Mouse (Mus musculus) adipocyte (in vitro differentiated cells): ENCODE measurements around the gene Fau.

ENCODE experiments used
- DNase-seq: peaks from one replicate; pipeline ENCODE4 v3.0.0-alpha.2; 2016; ENCODE audit warnings: low spot score

Fau gene

DNA sequence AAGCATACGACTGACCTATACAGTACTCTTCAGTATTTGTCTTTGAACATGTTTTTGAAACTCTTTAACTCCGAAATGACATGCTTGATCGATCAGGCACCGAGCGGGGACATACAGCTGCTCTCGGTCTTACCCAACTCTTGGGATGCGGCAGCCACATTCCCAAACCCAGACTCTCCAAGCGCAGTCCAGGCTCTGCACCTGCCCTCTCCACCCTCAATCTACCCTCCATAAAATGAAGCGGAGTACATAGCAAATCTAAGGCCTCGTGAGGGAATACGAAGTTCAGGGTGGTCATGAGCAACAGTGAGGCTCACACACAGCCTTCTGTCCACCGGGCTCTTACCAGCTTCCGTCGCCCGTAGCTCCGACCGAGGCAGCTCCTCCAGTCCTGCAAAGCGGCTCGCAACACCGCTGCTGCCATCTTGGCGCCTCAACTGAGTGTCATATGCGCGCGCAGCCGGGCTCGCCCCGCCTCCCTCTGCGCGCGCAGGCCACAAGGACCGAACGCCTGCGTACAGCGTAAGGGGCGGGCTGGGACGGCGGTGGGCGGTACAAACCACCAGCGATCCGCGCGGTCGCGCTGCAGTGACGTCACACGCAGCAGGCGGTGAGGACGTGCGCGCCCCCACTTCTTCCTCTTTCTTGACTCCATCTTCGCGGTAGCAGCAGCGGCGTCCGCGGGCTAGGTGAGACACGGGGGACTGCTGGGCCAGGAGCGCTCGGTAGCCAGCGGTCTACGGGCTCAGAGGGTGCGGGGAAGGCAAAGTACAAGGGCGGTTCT, at the start of gene Fau, which contains the start of gene Mrpl49:
TSS of gene Fau (plus strand) at position 532 of the 784 bp plus-strand sequence.
TSS of gene Mrpl49 (minus strand) at position 473 of the 784 bp plus-strand sequence.
- peak; percentile 98 for DNase-seq

DNA sequence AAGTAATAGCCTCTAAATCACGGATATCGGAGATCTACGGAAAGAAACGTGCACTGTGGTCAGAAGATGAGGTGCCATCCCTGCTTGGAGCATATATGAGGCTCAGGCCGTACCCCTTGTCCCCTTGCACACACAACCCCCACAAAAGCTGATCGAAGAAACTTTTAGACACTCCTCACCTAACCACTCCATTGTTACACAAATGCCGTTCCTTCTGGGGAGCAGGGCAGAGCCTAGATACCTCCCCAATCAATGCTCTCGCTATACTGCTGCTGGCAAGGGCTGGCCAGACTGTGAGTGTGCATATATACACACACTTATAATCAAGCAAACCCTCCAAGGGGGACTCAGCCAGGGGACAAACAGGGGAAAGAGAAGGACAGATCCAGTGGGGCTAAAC, 48.5 kb upstream of the Fau start:
- DNase-seq, result no peak

DNA sequence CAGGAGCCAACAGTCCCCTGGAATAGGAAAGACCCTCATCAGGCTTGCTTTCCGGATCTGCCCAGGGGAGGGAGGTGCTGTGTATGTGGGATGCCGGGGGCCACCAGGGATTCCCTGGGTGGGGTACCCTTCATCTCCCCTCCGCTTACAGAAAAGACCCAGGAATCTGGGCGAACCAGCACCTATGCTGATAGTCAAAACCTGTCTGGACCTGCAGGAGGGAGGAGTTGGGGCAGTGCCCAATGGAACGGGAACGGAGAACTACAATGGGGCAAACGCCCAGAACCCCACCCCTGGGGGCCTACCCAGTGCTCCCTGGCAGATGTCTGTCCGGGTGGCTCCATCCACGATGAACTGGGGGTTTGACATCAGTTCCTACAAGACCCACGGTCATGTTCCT, 44.0 kb upstream of the Fau start:
- DNase-seq, result no peak

DNA sequence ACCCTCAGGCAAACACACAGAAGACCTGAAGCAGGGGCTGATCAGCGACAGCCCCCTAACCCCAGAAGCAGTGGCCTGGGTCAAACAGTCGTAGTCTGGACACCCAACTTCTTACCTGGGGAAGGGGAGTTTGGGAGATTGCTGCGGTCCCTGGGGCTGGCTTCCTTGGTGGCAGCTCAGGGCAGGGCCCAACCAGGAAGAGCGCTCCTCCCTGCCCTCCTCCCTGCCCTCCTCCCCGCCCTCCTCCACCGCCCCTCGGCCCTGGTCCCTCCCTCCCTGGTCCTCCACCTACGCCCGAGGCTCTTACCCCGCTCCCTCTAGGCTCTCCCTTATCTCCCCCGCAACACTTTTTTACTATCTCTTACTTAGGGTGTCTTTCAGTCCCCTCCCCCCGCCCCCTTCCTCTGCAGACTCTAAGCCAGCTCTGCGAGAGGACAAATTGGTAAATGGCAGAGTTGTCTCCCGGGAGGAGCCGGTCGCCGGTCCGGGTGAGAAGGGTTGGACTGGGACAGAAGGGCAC, 42.6 kb upstream of the Fau start:
- peak; percentile 78 for DNase-seq

DNA sequence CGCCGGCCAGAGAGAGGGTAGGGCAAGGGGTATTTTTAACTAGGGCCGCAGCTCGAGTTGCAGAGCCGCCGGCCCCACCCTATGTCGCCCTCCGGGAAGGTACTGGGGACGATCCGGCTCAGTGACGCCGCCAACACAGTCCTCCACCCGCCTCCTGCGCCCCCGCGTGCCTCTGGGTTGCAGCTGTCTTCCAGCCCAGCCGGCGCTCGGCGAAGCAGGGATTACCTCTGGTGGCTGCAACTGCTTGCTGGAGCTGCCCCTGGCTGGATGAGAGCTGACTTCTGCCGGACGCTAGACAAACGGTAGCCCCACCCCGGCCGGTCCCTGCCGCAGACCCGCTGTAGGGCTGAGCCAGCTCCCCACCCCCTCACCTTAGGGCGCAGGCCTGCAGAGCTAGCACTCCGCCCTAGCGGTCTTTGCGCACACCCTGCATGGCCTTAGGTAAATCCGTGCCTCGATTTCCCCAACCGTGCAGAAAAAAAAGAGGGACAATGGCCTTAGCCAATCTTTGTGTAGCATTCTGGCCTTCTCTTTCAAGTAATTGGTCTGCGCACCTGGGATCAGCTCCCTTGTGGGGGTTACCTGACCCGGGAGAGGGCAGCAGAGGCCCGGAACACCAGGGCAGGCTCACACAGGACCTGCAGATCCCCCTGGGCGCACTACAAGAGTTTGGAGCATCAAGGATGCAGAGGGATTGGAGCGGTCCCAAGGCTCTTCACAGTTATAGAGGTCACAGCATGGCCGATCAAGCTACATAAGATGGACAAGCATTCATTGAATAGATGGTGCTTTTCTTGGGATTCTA, 41.9 kb upstream of the Fau start, which contains the start of gene Capn1:
TSS of gene Capn1 (minus strand) at position 387 of the 805 bp plus-strand sequence.
- no peak for DNase-seq

DNA sequence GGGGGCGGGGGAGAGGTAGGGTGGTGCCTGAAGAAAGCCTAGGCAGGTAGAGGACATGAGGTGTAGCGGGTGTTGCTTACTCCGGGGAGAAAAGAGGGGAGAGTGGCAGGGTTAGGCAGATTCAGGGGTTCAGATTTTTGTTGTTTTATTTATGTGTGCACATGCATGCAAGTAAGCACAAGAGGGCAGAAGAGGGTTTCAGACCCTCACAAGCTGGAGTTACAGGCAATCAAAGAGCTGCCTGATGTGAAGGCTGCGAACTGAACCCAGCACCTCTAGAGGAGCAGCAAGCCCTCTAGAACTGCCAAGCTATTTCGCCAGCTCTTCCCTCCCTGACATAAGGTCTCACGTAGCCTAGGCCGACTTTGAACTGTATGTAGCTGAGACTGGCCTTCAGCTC, 41.1 kb upstream of the Fau start:
- peak; percentile 57 for DNase-seq

DNA sequence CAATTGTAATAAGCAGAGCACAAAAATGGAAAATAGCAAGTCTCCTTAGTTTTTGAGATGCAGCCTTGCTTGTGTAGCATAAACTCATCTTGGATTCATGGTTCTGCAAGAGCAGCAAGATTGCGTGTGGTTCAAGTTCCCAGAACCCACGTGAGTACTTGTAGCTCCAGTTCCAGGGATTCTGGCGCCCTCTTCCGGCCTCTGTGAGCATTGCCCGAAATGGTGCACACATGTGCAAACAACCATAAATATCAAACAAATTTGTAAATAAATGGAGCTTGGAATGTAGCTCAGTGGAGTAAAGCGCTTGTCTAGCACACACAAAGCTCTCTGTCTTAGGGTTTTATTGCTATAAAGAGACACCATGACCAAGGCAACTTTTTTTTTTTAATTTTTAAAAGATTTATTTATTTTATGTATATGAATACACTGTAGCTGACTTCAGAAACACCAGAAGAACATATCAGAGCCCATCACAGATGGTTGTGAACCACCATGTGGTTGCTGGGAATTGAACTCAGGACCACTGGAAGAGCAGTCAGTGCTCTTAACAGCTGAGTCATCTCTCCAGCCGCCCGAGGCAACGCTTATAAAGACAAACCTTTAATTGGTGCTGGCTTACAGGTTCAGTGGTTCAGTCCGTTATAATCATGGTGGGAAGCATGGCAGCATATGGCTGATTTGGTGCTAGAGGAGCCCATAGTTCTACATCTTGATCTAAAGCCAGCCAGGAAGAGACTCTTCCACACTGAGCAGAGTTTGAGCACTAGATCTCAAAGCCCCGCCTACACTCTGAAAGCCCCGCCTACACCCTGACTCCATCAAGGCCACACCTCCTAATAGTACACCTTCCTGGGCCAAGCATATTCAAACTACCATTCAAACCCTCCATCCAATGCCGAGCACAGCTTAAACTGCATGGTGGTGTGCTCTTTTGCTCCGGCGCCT, 39.2 kb upstream of the Fau start:
- peak; percentile 94 for DNase-seq

DNA sequence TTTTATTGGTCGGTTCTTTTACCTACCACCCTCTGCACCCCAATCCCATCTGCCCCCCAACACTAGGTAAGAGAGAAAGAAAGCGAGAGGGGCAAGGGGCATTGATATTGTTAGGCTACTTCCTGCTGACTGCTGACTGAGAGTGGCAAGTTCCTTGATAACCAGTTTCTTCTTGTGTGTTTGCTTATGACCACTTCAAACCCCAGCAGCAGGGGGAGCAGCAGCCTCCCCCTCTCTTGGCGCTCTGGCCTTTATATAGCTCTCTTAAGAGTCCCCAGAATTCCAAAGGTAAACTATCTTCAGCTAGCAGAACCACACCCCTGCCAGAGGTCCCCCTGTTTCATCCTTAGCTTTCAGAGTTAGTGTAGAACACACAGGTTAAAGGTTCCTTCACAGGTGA, 37.4 kb upstream of the Fau start:
- no peak for DNase-seq

DNA sequence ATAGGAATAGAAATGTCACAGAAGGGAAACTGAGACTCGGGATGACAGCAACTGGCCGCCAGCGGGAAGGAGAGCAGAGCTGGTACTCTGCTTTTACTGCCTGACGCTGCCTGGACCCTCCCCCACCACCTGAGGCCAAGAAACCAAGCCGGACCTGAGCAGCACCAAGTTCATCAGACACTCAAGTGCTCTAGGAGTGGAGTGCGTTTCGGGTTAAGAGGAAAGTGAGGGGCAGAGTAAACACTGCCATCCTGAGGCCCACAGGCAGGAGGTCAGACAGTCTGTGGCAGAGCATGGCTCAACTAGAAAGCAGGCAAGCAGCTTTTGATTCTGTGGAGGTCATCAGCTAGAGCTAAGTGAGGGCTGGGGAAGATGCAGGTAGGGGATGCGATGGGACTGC, 34.6 kb upstream of the Fau start:
- no peak for DNase-seq

DNA sequence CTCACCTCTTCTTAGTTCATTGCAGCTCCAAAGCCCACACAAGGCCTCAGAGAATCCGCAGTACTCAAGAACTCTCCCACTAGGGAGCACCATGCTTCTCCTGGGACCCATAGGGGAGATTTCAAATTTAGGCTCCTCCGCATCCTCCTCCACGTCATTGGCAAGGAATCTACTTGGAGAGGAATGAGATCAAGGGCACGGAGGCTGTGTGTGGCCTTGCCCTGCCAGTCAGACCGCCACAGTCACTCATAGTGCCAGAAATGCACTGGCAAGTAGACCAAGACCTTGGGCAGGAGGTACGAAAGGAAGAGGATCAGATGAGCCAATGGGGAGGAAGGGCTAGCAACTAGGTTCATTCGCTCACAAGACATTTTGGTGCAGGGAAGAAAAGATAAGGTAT, 33.7 kb upstream of the Fau start:
- no peak for DNase-seq

DNA sequence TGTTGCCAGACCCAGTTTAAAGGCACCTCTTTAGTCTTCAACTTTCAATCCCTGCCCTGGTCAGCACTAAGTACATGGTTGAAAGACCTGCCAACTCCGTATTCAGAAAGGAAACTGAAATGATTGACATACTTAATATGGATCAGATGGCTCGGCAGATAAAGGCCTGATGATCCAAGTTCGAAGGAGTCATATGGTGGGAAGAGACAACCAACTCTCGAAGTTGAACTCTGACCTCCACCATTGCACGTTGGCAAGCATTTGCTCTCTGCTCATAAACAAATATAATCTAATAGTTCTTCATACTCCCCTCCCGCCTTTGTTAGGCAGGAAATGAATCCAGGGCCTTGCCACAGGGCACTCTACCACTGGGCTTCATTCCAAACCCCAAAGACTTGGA, 28.7 kb upstream of the Fau start:
- DNase-seq, result peak; percentile 79

DNA sequence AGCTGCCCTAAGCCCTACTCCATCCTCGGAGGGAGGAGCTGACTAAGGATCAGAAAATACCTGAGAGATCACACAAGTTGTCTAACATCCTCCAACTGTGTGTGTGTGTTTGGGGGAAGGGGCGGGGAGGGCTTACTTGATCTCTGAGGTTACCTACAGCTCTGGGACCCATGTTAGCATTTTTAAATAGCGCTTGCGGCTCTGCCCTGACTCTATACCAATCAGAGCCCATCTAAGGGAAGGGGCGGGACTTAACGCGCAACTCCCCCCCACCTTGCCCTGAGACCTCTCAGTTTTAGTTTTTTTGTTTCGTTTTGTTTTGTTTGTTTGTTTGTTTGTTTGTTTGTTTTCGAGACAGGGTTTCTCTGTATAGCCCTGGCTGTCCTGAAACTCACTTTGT, 28.2 kb upstream of the Fau start:
- no peak for DNase-seq

DNA sequence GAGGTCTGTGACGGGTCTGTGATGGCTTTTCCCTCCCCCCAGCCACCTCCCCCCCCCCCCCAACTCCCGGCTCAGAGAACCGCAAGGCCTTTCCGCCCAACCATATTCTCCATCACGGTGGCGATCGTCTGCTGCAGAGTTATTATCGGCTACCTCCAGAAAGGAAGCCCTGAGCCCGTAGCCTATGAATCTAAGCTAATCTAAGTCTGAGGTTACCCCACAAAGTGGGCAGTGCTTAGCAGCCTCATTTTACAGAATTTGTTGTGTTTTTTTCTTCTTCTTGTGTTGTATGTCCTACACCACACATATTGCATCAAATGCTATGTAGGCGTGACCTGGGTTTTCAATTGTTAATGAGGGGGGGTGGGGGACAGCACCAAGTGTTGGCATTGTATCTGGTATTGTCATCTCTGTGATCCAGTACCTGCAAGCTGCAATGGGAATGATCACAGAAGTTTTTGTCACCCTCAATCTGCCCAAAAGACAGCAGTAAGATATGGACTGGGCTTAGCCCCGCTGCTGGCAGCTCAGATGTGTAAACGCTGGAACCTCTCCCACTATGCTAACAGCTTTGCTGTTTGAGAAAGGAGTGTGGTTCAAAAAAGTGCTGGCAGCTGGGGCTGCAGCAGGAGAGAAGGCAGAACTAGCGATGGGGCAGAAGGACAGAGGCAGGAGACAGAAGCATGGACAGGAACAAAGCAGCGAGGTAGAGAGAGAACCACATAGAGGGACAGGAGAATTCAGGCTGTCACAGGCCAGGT, 26.9 kb upstream of the Fau start:
- peak; percentile 81 for DNase-seq

DNA sequence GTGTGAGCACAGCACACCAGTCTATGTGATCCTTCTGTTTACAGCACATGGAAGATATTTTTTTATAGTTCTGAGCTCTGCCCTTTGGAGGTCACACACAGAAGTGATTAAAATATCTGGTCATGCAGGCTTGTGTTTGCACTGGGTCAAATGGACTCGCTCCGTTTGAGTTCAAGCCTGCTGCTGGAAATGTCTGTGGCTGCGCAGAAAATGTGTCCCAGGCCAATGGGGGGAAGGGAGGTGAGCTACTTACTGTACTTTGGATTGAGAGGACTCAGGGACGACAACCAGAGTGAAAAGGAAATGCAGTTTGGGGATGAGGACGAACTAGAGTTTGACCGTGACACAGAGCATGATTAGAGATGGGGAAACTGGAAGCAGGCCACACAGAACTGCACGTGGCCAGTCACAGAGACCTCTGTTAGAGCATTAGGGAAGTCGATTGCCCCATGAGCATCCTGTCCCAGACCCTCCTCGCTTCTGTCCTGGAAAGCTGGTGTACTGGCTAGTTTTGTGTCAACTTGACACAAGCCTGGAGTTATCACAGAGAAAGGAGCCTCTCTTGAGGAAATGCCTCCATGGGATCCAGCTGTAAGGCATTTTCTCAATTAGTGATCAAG, 21.6 kb upstream of the Fau start:
- DNase-seq, result peak; percentile 63

DNA sequence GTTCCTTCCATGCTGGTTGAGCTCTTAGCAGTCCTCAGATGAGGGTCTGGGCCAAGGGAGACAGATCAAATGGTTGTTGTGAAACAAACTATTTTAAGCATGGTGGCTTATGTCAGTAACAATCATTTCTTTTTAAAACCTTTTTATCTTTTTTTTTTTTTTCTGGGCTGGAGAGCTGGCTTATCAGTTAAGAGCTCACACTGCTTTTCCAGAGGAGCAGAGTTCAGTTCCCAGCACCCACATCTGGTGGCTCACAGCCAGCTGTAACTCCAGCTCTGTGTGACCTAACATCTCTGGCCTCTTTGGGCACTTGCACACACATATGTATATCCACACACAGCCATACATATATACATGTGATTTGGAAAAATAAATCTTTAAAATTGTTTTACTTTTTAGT, 19.9 kb upstream of the Fau start:
- no peak for DNase-seq

DNA sequence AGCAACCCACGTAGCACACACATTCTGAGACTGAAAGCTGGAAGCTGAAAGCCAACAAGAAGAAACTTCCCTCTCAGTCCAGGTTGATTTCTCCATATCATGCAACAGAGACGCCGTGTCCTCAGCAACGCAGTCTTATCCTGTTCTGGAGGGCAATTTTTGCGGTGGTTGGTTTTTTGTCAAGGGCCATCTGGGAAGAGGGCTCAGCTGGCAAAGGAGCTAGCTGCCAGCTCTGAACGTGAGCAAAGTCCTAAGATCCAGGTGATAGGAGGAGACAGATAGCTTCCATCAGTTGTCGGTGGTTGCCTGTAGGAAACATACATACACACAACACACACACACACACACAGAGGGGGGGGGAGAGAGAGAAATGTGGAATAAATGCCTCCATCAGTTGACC, 19.3 kb upstream of the Fau start:
- DNase-seq, result no peak

DNA sequence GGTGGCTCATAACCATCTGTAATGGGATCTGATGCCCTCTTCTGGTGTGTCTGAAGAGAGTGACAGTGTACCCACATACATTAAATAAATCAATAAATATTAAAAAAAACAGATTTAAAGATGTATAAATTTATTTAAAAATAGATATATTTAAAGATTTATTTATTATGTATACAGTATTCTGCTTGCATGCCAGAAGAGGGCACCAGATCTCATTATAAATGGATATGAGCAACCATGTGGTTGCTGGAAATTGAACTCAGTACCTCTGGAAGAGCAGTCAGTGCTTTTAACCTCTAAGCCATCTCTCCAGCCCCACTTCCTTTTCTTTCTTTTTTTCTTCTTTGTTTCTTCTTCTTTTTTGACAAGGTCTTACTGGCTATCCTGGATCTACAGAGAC, 17.6 kb upstream of the Fau start:
- DNase-seq, result no peak

DNA sequence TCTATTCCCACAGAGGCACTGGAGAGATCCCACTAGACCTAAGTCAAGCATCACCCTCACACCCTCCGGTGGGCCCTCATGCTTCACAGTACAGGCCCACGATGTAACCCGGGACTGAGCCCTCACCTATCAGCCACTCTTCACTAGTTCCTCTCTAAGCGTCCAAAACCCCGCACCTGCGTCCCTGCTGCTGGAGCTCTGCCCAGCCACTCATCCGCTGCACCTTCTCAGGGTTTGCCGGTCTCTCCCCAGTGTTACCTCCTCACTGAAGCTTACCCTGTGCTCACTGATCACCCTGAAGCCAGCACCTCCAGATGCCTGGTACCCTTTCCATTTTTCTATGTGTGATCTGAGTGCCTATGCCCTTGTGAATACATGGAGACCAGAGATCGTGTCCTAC, 15.4 kb upstream of the Fau start:
- DNase-seq, result no peak

DNA sequence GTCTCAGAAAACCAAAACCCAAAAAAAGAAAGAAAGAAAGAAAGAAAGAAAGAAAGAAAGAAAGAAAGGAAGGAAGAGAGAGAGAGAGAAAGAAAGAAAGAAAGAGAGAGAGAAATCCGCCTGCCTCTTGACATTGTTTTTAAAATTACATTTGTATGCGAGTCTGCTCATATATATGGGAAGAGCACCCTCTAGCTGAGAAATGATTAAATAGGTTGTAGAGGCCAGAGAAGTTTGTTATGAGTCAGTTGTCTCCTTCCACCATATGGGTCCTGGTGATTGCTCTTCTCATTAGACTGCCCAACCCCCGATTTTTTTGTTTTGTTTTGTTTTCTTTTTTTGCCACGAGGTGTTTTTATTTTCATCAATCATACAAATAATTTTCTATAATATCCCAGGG, 13.5 kb upstream of the Fau start:
- DNase-seq, result peak; percentile 82

DNA sequence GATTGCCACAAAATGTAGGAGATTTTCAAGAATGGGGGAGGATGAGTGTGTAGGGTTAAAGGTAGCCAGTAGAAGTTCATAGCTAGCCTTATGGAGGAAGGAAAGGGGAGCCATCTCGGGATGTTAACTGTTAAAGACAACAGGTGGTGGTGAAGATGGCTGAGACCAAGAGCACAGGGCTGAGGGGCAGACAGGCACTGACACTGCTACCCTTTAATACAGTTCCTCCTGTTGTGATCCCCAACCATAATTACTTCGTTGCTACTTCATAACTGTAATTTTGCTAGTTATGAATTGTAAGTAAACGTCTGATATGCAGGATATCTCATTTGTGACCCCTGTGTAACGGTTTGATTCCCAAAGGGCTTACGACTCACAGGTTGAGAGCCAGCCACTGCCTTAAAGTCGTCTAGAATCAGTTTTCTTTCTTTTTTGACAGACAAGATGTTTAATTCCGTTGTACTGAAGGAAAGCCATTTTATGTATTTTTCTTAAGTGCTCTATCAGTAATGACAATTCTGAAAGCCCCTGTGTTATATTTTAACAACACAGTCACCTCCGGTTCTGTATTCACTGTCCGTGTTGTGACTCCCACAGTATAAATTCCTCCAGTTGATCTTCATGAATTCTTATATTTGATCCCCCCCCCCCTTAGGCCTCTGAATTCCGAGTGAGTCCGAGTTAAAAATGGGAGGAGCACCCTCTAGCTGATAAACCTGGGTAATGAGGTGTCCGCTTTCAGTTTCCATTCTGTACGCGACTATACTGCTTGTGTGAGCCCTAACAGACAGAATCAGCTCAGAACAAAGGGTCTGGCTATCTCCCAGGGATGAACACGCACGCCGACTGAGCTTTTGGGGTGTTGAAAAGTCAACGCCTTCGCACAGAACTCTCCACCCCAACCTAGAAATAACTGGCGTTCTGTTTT, 12.0 kb upstream of the Fau start:
- DNase-seq, result peak; percentile 77
